Comparison of ENCODE assay signal across 12 mouse cellular contexts in genomic region chr3:35970441-35970840, GRCm38 (mm10).
DNase-seq lines count a peak whose midpoint lies in the region.
"Had no signal": no experiment of that assay in that cellular context is flagged by ENCODE, and none has a peak within 500 bp of the region (broad histone marks: within the 10 kb centered on the region; RNA-seq: fewer than 3 reads in every experiment).

No protein-coding gene starts in this region.

- peak; percentile 70 for DNase-seq in kidney, adult 11 months
- DNase-seq in kidney, postnatal 4 days: no peak
- DNase-seq in kidney, adult 9 months: peak; percentile 82
- DNase-seq in kidney, postnatal 10 days: no peak
- peak; percentile 31 for DNase-seq in kidney, postnatal 14 days
- no peak for DNase-seq in yolk sac, embryonic 10.5 days (ENCODE audit: low spot score)
- DNase-seq: adrenal gland, postnatal 25 days; cerebellum, adult 2 months; cerebellum, postnatal 10 days; gastrocnemius, postnatal 36 days; heart, adult 18-20 months; heart, postnatal 10 days had no signal

Comparison
In these comparisons a context has a peak if more than half of its experiments do, and no peak if none do; other contexts are left out.
1. DNase-seq: peak in kidney, adult 11 months (single experiment), kidney, adult 9 months (single experiment) and kidney, postnatal 14 days (single experiment); none in kidney, postnatal 4 days (0 of 2), kidney, postnatal 10 days (single experiment) and yolk sac, embryonic 10.5 days (single experiment).